Mouse (Mus musculus) B cell, adult 67 days (primary cell): ENCODE measurements around the gene Anapc13. TPM values are rescaled to one million over a fixed set of nuclear protein-coding genes. Genes with fewer than 3 reads are reported as not detected.

Experiments
- total RNA-seq, 2 experiments: library from RNA; stranded (reverse); gene quantifications; 4 replicates each; pipeline ENCODE4 v1.2.4; 2023

Gene Anapc13
- 100 to 1,000 TPM in 1 of 2 experiments, 10 to 100 TPM in 1; 70.8 to 102 TPM for total RNA-seq

GRCm38 (mm10) chr9:102625983-102626838 lies at the start of gene Anapc13, which contains the start of gene Cep63:
Gene Anapc13, plus strand, starts transcription at chr9:102626296.
Gene Cep63, minus strand, starts transcription at chr9:102626534.

Other genes with a start within 250 kb of the Anapc13 start
- gene Ky, start 120.5 kb upstream of the Anapc13 start, total RNA-seq = under 1 TPM; 0.35 to 0.44 TPM
- 10 to 100 TPM; 79.8 to 90.5 TPM for gene Cep63, start 238 bp downstream of the Anapc13 start, total RNA-seq
- gene Amotl2, start 90.4 kb downstream of the Anapc13 start, total RNA-seq = not detected
- 1 to 10 TPM in 1 of 2 experiments, under 1 TPM in 1; 0.92 to 2.7 TPM for gene Ryk, start 208.6 kb downstream of the Anapc13 start, total RNA-seq